Mouse (Mus musculus) midbrain, embryonic 11.5 days (tissue): ENCODE results near the gene Atg9b. TPM values are rescaled to one million over a fixed set of nuclear protein-coding genes. Genes with fewer than 3 reads are reported as not detected.

Experiments
- ATAC-seq: fragments of 200-750 bp; cut with Nextera tagmentation; 2 replicates; pipeline ENCODE4 v1.8.0; 2017; ENCODE audit warnings: moderate TSS enrichment, moderate library complexity; ENCODE audit not compliant: low FRiP score
- DNase-seq: peaks from one replicate; pipeline ENCODE4 v3.0.0; 2015; ENCODE audit warnings: low spot score; ENCODE audit errors: missing footprints
- H3K27ac ChIP-seq: fragments of 300-500 bp; sonication (generic); 2 replicates; pipeline ENCODE4 v1.5.1; 2014; ENCODE audit warnings: low read depth, low read length
- H3K27me3 ChIP-seq: fragments of 300-500 bp; sonication (generic); 2 replicates; pipeline ENCODE4 v1.6.1; 2014; ENCODE audit warnings: mild to moderate bottlenecking, low read length, moderate library complexity, mixed read lengths; ENCODE audit not compliant: control insufficient read depth, insufficient read depth
- H3K36me3 ChIP-seq: fragments of 300-500 bp; sonication (generic); 2 replicates; pipeline ENCODE4 v1.6.1; 2014; ENCODE audit warnings: mild to moderate bottlenecking, low read length, moderate library complexity, mixed read lengths; ENCODE audit not compliant: control insufficient read depth, insufficient read depth
- H3K4me1 ChIP-seq: fragments of 300-500 bp; sonication (generic); 2 replicates; pipeline ENCODE4 v1.6.1; 2014; ENCODE audit warnings: low read length; ENCODE audit not compliant: control insufficient read depth, insufficient read depth
- H3K4me2 ChIP-seq: fragments of 300-500 bp; sonication (generic); 2 replicates; pipeline ENCODE4 v1.6.1; 2014; ENCODE audit warnings: mild to moderate bottlenecking, moderate library complexity
- H3K4me3 ChIP-seq: fragments of 300-500 bp; sonication (generic); 2 replicates; pipeline ENCODE4 v1.5.1; 2014; ENCODE audit warnings: low read depth, low read length
- H3K9ac ChIP-seq: fragments of 300-500 bp; sonication (generic); 2 replicates; pipeline ENCODE4 v1.6.1; 2014; ENCODE audit warnings: low read length
- H3K9me3 ChIP-seq: fragments of 300-500 bp; sonication (generic); 2 replicates; pipeline ENCODE4 v1.6.1; 2016; ENCODE audit warnings: low read length; ENCODE audit not compliant: control insufficient read depth
- whole genome bisulfite sequencing: fragments of 180-500 bp; shearing (Covaris S2); extraction: QIAGEN DNeasy Blood & Tissue Kit; methylation state at CpG from one replicate; pipeline ENCODE4 v1.1.7; 2014; 5-methylcytosine and 5-hydroxymethylcytosine counted together
- polyA plus RNA-seq: library from polyadenylated mRNA; unstranded; fragments of >200 nt; fragmentation: Nextera tagmentation; extraction: Ambion mirVana; gene quantifications from 2 replicates; pipeline ENCODE4 v1.2.1, GENCODE M21; 2014

Atg9b gene
- polyA plus RNA-seq, 1 experiment from 2014 or later: 0.66 TPM

- DNase-seq (peak; percentile 100), ATAC-seq (peak; percentile 22; the same call in 1 of the 2 replicates)
- under 1% methylated on average over 51 of the region's 60 CpGs for WGBS
- H3K9me3 ChIP-seq: no peaks in the 10 kb centered on the region
- H3K9ac ChIP-seq: peak overlapping the region; percentile 70
- H3K4me2 ChIP-seq: peak overlapping the region; percentile 79
- H3K4me1 ChIP-seq: peaks cover 49% of the 10 kb centered on the region
- H3K27me3 ChIP-seq: no peaks in the 10 kb centered on the region
- H3K4me3 ChIP-seq: peak overlapping the region; percentile 59
- no peaks in the 10 kb centered on the region; the same call in 1 of the 2 replicates for H3K36me3 ChIP-seq
- peak overlapping the region; percentile 41; the same call in 1 of the 2 replicates for H3K27ac ChIP-seq
These were observed 33.0 kb upstream of the Atg9b start for GRCm38 (mm10) chr5:24424861-24425411.

GRCm38 (mm10) chr5:24424004-24424781, 32.2 kb upstream of the Atg9b start:
- H3K4me2 ChIP-seq: peak overlapping the region; percentile 79
- H3K27ac ChIP-seq: peak overlapping the region; percentile 72
- peak overlapping the region; percentile 76 for H3K9ac ChIP-seq
- H3K27me3 ChIP-seq: no peaks in the 10 kb centered on the region
- no peaks in the 10 kb centered on the region for H3K9me3 ChIP-seq
- peaks cover 49% of the 10 kb centered on the region for H3K4me1 ChIP-seq
- DNase-seq (no peak), ATAC-seq (no peak)
- H3K4me3 ChIP-seq: peak overlapping the region; percentile 59
- H3K36me3 ChIP-seq: peaks cover 2% of the 10 kb centered on the region; the same call in 1 of the 2 replicates
- WGBS: 17% methylated on average over 21 of the region's 21 CpGs

- ATAC-seq: peak; percentile 93
- Histone ChIP-seq H3K4me2 (peak within 1 kb of the TSS; percentile 79), H3K9ac (peak within 1 kb of the TSS; percentile 84), H3K36me3 (peaks cover 4% of the 10 kb centered on the region; the same call in 1 of the 2 replicates), H3K27ac (peak within 1 kb of the TSS; percentile 72), H3K4me1 (peaks cover 45% of the 10 kb centered on the region), H3K4me3 (peak within 1 kb of the TSS; percentile 59), H3K9me3 (no peaks in the 10 kb centered on the region), H3K27me3 (no peaks in the 10 kb centered on the region)
- DNase-seq: peak; percentile 100
- under 1% methylated on average over 46 of the region's 46 CpGs for WGBS
These were observed 31.4 kb upstream of the Atg9b start, which contains the start of the genes Cdk5 and Slc4a2 for GRCm38 (mm10) chr5:24423129-24424003. TSS of gene Cdk5 (minus strand) at chr5:24423530. TSS of gene Slc4a2 (plus strand) at chr5:24423837.

GRCm38 (mm10) chr5:24420381-24420780, 28.4 kb upstream of the Atg9b start:
- peaks cover 16% of the 10 kb centered on the region for H3K4me1 ChIP-seq
- DNase-seq: no peak
- no peak overlapping the region for H3K27ac ChIP-seq
- ATAC-seq: no peak
- H3K4me3 ChIP-seq: no peak overlapping the region
- no peak overlapping the region for H3K9ac ChIP-seq
- no peak overlapping the region for H3K4me2 ChIP-seq
- H3K27me3 ChIP-seq: no peaks in the 10 kb centered on the region
- 89% methylated on average over 9 of the region's 9 CpGs for WGBS
- H3K9me3 ChIP-seq: no peaks in the 10 kb centered on the region
- H3K36me3 ChIP-seq: peaks cover 7% of the 10 kb centered on the region

- no peak overlapping the region for H3K9ac ChIP-seq
- no peak for DNase-seq
- H3K36me3 ChIP-seq: peaks cover 7% of the 10 kb centered on the region
- WGBS: 88% methylated on average over 10 of the region's 10 CpGs
- no peak overlapping the region for H3K4me2 ChIP-seq
- no peak for ATAC-seq
- H3K9me3 ChIP-seq: no peaks in the 10 kb centered on the region
- peaks cover 1% of the 10 kb centered on the region for H3K4me1 ChIP-seq
- no peak overlapping the region for H3K4me3 ChIP-seq
- no peaks in the 10 kb centered on the region for H3K27me3 ChIP-seq
- no peak overlapping the region for H3K27ac ChIP-seq
These were observed 25.6 kb upstream of the Atg9b start for GRCm38 (mm10) chr5:24417587-24417986.

- H3K9ac ChIP-seq: no peak overlapping the region
- H3K9me3 ChIP-seq: no peaks in the 10 kb centered on the region
- H3K4me2 ChIP-seq: no peak overlapping the region
- peaks cover 7% of the 10 kb centered on the region for H3K36me3 ChIP-seq
- H3K27ac ChIP-seq: no peak overlapping the region
- DNase-seq (peak; percentile 96), ATAC-seq (peak; percentile 68)
- H3K4me3 ChIP-seq: no peak overlapping the region
- WGBS: 5% methylated on average over 21 of the region's 21 CpGs
- H3K27me3 ChIP-seq: no peaks in the 10 kb centered on the region
- H3K4me1 ChIP-seq: no peaks in the 10 kb centered on the region
These were observed 24.3 kb upstream of the Atg9b start for GRCm38 (mm10) chr5:24416222-24416736.

- no peak for ATAC-seq
- DNase-seq: no peak
- Histone ChIP-seq H3K9ac (no peak overlapping the region), H3K27ac (no peak overlapping the region), H3K4me2 (no peak overlapping the region), H3K9me3 (no peaks in the 10 kb centered on the region), H3K4me1 (no peaks in the 10 kb centered on the region), H3K4me3 (no peak overlapping the region), H3K36me3 (peaks cover 3% of the 10 kb centered on the region), H3K27me3 (no peaks in the 10 kb centered on the region)
- WGBS: 85% methylated on average over 13 of the region's 13 CpGs
These were observed 22.0 kb upstream of the Atg9b start for GRCm38 (mm10) chr5:24413938-24414337.

- no peak within 1 kb of the TSS for H3K4me2 ChIP-seq
- H3K9ac ChIP-seq: no peak within 1 kb of the TSS
- no peaks in the 10 kb centered on the region for H3K4me1 ChIP-seq
- WGBS: 50% methylated on average over 11 of the region's 11 CpGs
- no peaks in the 10 kb centered on the region for H3K27me3 ChIP-seq
- peaks cover 3% of the 10 kb centered on the region for H3K36me3 ChIP-seq
- no peaks in the 10 kb centered on the region for H3K9me3 ChIP-seq
- H3K27ac ChIP-seq: no peak within 1 kb of the TSS
- no peak within 1 kb of the TSS for H3K4me3 ChIP-seq
- no peak for ATAC-seq
- no peak for DNase-seq
These were observed 21.2 kb upstream of the Atg9b start, which contains the start of gene Asic3 for GRCm38 (mm10) chr5:24413042-24413693. TSS of gene Asic3 (plus strand) at chr5:24413392.
